Mouse (Mus musculus): Measurements from ENCODE around the gene Gm6020.
A peak's percentile ranks its signal among the peaks of the same experiment; 100 is the strongest.
"Not testable (repeated sequence)": the region's sequence is repeated elsewhere in the genome, so short reads cannot be mapped to it uniquely, and the experiment has no call there.

Gm6020 gene

GRCm38 (mm10) chr19:61183590-61183989, at the start of gene Gm6020:
Gene Gm6020 (plus strand): TSS chr19:61183890.
- DNase-seq (ENCODE audit: low read depth): not testable (repeated sequence)

- no peak for DNase-seq (ENCODE audit: low read depth)
These were observed 45.0 kb upstream of the Gm6020 start for GRCm38 (mm10) chr19:61138655-61139054.

GRCm38 (mm10) chr19:61140342-61141206, 43.1 kb upstream of the Gm6020 start, which contains the start of gene Zfp950:
Gene Zfp950 (minus strand): TSS chr19:61140840.
- peak; percentile 89 for DNase-seq (ENCODE audit: low read depth)

- DNase-seq (ENCODE audit: low read depth): no peak
These were observed 42.4 kb upstream of the Gm6020 start for GRCm38 (mm10) chr19:61141299-61141698.

GRCm38 (mm10) chr19:61151372-61151700, 32.4 kb upstream of the Gm6020 start:
- DNase-seq (ENCODE audit: low read depth): no peak

- no peak for DNase-seq (ENCODE audit: low read depth)
These were observed 31.8 kb upstream of the Gm6020 start for GRCm38 (mm10) chr19:61151701-61152420.

GRCm38 (mm10) chr19:61175756-61176324, 7.8 kb upstream of the Gm6020 start, which contains the start of gene Gm7102:
Gene Gm7102 (minus strand): TSS chr19:61176309.
- no peak for DNase-seq (ENCODE audit: low read depth)

GRCm38 (mm10) chr19:61199316-61199715, 15.6 kb downstream of the Gm6020 start:
- peak; percentile 63 for DNase-seq (ENCODE audit: low read depth)

- DNase-seq (ENCODE audit: low read depth): no peak
These were observed 16.1 kb downstream of the Gm6020 start for GRCm38 (mm10) chr19:61199836-61200235.

- not testable (repeated sequence) for DNase-seq (ENCODE audit: low read depth)
These were observed 23.8 kb downstream of the Gm6020 start for GRCm38 (mm10) chr19:61207506-61207905.

- no peak for DNase-seq (ENCODE audit: low read depth)
These were observed 40.1 kb downstream of the Gm6020 start for GRCm38 (mm10) chr19:61223706-61224328.

- DNase-seq (ENCODE audit: low read depth): no peak
These were observed 41.2 kb downstream of the Gm6020 start for GRCm38 (mm10) chr19:61224678-61225525.

- DNase-seq (ENCODE audit: low read depth): peak; percentile 4
These were observed 42.1 kb downstream of the Gm6020 start for GRCm38 (mm10) chr19:61225526-61226400.

GRCm38 (mm10) chr19:61226401-61226927, 42.8 kb downstream of the Gm6020 start:
- peak; percentile 14 for DNase-seq (ENCODE audit: low read depth)

GRCm38 (mm10) chr19:61226928-61227854, 43.5 kb downstream of the Gm6020 start:
- peak; percentile 58 for DNase-seq (ENCODE audit: low read depth)

- DNase-seq (ENCODE audit: low read depth): no peak
These were observed 44.4 kb downstream of the Gm6020 start, which contains the start of gene Csf2ra for GRCm38 (mm10) chr19:61227941-61228701. Gene Csf2ra (minus strand): TSS chr19:61228429.
